Mouse (Mus musculus) CH12.LX (cell line): ENCODE data around the gene Spata2l. TPM values are rescaled to one million over a fixed set of nuclear protein-coding genes. Genes with fewer than 3 reads are reported as not detected.

ENCODE experiments used
- DNase-seq: peaks from one replicate; pipeline ENCODE4 v3.0.0-alpha.2; 2013; ENCODE audit errors: extremely low read depth
- H3K27ac ChIP-seq: 2 replicates; pipeline ENCODE4 v1.5.1; 2012; ENCODE audit warnings: low read depth, mild to moderate bottlenecking, control low read depth, moderate library complexity; ENCODE audit not compliant: insufficient read depth
- H3K27me3 ChIP-seq: replicated peaks from 2 replicates; pipeline ENCODE3; 2012; ENCODE audit warnings: inconsistent platforms
- H3K36me3 ChIP-seq, 2 experiments: replicated peaks in 1 of 2; 2 replicates each; pipeline versions ENCODE3 to v1.6.1; 2012; ENCODE audit warnings: inconsistent platforms in 1 of 2, low read length in 1 of 2, mild to moderate bottlenecking in 1 of 2, mixed read lengths in 1 of 2, moderate library complexity in 1 of 2; ENCODE audit not compliant: control insufficient read depth in 1 of 2, insufficient read depth in 1 of 2
- H3K4me1 ChIP-seq, 2 experiments: 2 replicates each; pipeline ENCODE4 v1.6.1; 2012; ENCODE audit warnings: inconsistent platforms in 1 of 2, moderate library complexity in 1 of 2; ENCODE audit not compliant: insufficient read depth in 2 of 2, control insufficient read depth in 1 of 2
- H3K4me2 ChIP-seq: 2 replicates; pipeline ENCODE4 v1.6.1; 2012; ENCODE audit warnings: low read depth, mild to moderate bottlenecking, control low read depth; ENCODE audit not compliant: poor library complexity, insufficient read depth, severe bottlenecking
- H3K4me3 ChIP-seq, 3 experiments: fragments of 150-350 bp in 1 of 3; sonication (generic) in 1 of 3; replicated peaks in 1 of 3; 2 replicates each; pipeline versions ENCODE3 to v1.5.1; 2011 to 2012; ENCODE audit warnings: low read depth in 2 of 3, low read length in 2 of 3, mild to moderate bottlenecking in 2 of 3, moderate library complexity in 2 of 3, control low read depth in 1 of 3, improper control_type of control experiment in 1 of 3, inconsistent platforms in 1 of 3, mixed read lengths in 1 of 3; ENCODE audit not compliant: poor library complexity in 1 of 3
- H3K79me2 ChIP-seq: replicated peaks from 2 replicates; pipeline ENCODE4 v1.6.1; 2012; ENCODE audit warnings: mild to moderate bottlenecking, moderate library complexity; ENCODE audit not compliant: control insufficient read depth, poor library complexity, insufficient read depth, severe bottlenecking; ENCODE audit errors: extremely low read depth
- H3K9ac ChIP-seq: 2 replicates; pipeline ENCODE4 v1.6.1; 2012; ENCODE audit warnings: low read depth, mild to moderate bottlenecking, control low read depth, moderate library complexity; ENCODE audit not compliant: insufficient read depth
- H3K9me3 ChIP-seq: replicated peaks from 2 replicates; pipeline ENCODE3; 2012; ENCODE audit warnings: low read length, inconsistent platforms, mixed read lengths
- BHLHE40 ChIP-seq: IDR thresholded peaks from 2 replicates; pipeline ENCODE4 v1.6.1; 2011; ENCODE audit warnings: mild to moderate bottlenecking, low read depth, low read length, improper control_type of control experiment
- CHD2 ChIP-seq: IDR thresholded peaks from 2 replicates; pipeline ENCODE4 v1.6.1; 2011; ENCODE audit warnings: low read length, improper control_type of control experiment
- ELF1 ChIP-seq: IDR thresholded peaks from 2 replicates; pipeline ENCODE4 v1.6.1; 2014; ENCODE audit warnings: low read depth, mild to moderate bottlenecking, inconsistent platforms, low read length, improper control_type of control experiment
- HCFC1 ChIP-seq: IDR thresholded peaks from 2 replicates; pipeline ENCODE4 v1.6.1; 2012; ENCODE audit warnings: low read depth, mild to moderate bottlenecking, inconsistent platforms, low read length, improper control_type of control experiment
- IRF4 ChIP-seq: IDR thresholded peaks from 2 replicates; pipeline ENCODE4 v1.6.1; 2014; ENCODE audit warnings: low read depth, mild to moderate bottlenecking, inconsistent platforms, low read length, improper control_type of control experiment
- JUN ChIP-seq: IDR thresholded peaks from 2 replicates; pipeline ENCODE4 v1.6.1; 2011; ENCODE audit warnings: low read depth, mild to moderate bottlenecking, low read length, improper control_type of control experiment, moderate library complexity; ENCODE audit not compliant: insufficient read depth
- JUND ChIP-seq: conservative IDR thresholded peaks from 2 replicates; pipeline ENCODE4 v1.6.1; 2011; ENCODE audit warnings: low read depth, low read length, improper control_type of control experiment
- KAT2A ChIP-seq: IDR thresholded peaks from 2 replicates; pipeline ENCODE4 v1.6.1; 2012; ENCODE audit warnings: low read length, improper control_type of control experiment, inconsistent platforms; ENCODE audit not compliant: insufficient replicate concordance
- MAZ ChIP-seq: IDR thresholded peaks from 2 replicates; pipeline ENCODE4 v1.6.1; 2012; ENCODE audit warnings: low read depth, mild to moderate bottlenecking, inconsistent platforms, low read length, improper control_type of control experiment, moderate library complexity
- MXI1 ChIP-seq: IDR thresholded peaks from 2 replicates; pipeline ENCODE4 v1.6.1; 2011; ENCODE audit warnings: mild to moderate bottlenecking, low read depth, low read length, improper control_type of control experiment
- MYC ChIP-seq: IDR thresholded peaks from 2 replicates; pipeline ENCODE4 v1.6.1; 2011; ENCODE audit warnings: low read depth, mild to moderate bottlenecking, improper control_type of control experiment, low read length
- NELFE ChIP-seq: IDR thresholded peaks from 2 replicates; pipeline ENCODE4 v1.6.1; 2011; ENCODE audit warnings: low read depth, low read length, improper control_type of control experiment
- NRF1 ChIP-seq: IDR thresholded peaks from 2 replicates; pipeline ENCODE4 v1.6.1; 2014; ENCODE audit warnings: low read depth, mild to moderate bottlenecking, inconsistent platforms, low read length, improper control_type of control experiment, moderate library complexity
- PAX5 ChIP-seq: IDR thresholded peaks from 2 replicates; pipeline ENCODE4 v1.6.1; 2012; ENCODE audit warnings: low read length, inconsistent platforms, mixed read lengths
- RCOR1 ChIP-seq: conservative IDR thresholded peaks from 2 replicates; pipeline ENCODE4 v1.6.1; 2012; ENCODE audit warnings: low read depth, mild to moderate bottlenecking, inconsistent platforms, low read length, improper control_type of control experiment
- SIN3A ChIP-seq: IDR thresholded peaks from 2 replicates; pipeline ENCODE4 v1.6.1; 2012; ENCODE audit warnings: low read length, improper control_type of control experiment, inconsistent platforms
- SMC3 ChIP-seq: IDR thresholded peaks from 2 replicates; pipeline ENCODE4 v1.6.1; 2011; ENCODE audit warnings: low read depth, low read length, improper control_type of control experiment
- TCF12 ChIP-seq: IDR thresholded peaks from 2 replicates; pipeline ENCODE4 v1.6.1; 2014; ENCODE audit warnings: low read depth, mild to moderate bottlenecking, inconsistent platforms, low read length, improper control_type of control experiment
- USF1 ChIP-seq: IDR thresholded peaks from 2 replicates; pipeline ENCODE4 v1.6.1; 2014; ENCODE audit warnings: low read depth, mild to moderate bottlenecking, inconsistent platforms, low read length, improper control_type of control experiment
- USF2 ChIP-seq: conservative IDR thresholded peaks from 2 replicates; pipeline ENCODE4 v1.6.1; 2011; ENCODE audit warnings: low read depth, low read length, improper control_type of control experiment
- ZNF384 ChIP-seq: IDR thresholded peaks from 2 replicates; pipeline ENCODE4 v1.6.1; 2012; ENCODE audit warnings: low read depth, low read length, improper control_type of control experiment, inconsistent platforms
- dilution Hi-C: fragments of 300-500 bp; cut with MboI; formaldehyde crosslinking; loops from 2 replicates; pipeline ENCODE4 v1.14.3; 2020; ENCODE audit warnings: low sequenced_read_pairs; ENCODE audit not compliant: extremely low pct_unique_long_range_greater_than_20kb, extremely low pct_ligation_motif_present
- in situ Hi-C: fragments of 300-500 bp; cut with MboI; formaldehyde crosslinking; loops from 3 replicates; pipeline ENCODE4 v1.14.3; 2019; ENCODE audit warnings: low sequenced_read_pairs, low pct_ligation_motif_present, low pct_unique_long_range_greater_than_20kb, mixed read lengths
- polyA plus RNA-seq: library from polyadenylated mRNA; unstranded; fragments of >175 nt; gene quantifications from 2 replicates; pipeline ENCODE4 v1.2.1, GENCODE M21; 2012; ENCODE audit warnings: low read depth; ENCODE audit not compliant: insufficient read length
- total RNA-seq, 2 experiments: library from RNA; depleted of rRNA; stranded (reverse); fragments of 300-350 nt in 1 of 2; fragments of >200 nt in 1 of 2; gene quantifications; 2 replicates each; pipeline ENCODE4 v1.2.3; 2012 to 2014

Spata2l gene
- total and polyA plus RNA-seq, 3 experiments = 0.63 to 2.3 (median 1.4) TPM

- Histone ChIP-seq H3K4me3 (no peak overlapping the region), H3K27me3 (no peaks in the 10 kb centered on the region), H3K4me2 (no peak overlapping the region), H3K79me2 (no peaks in the 10 kb centered on the region), H3K27ac (no peak overlapping the region), H3K4me1 (no peaks in the 10 kb centered on the region), H3K9me3 (no peaks in the 10 kb centered on the region), H3K36me3 (peaks cover 64 to 92% of the 10 kb centered on the region in 2 experiments), H3K9ac (no peak overlapping the region)
- in situ Hi-C loops (no loop called here), dilution Hi-C loops (no loop called here)
- no peak for DNase-seq
- no peak for TF ChIP-seq MAZ
- TF ChIP-seq BHLHE40 = no peak
- no peak for TF ChIP-seq ZNF384
- TF ChIP-seq TCF12 = no peak
- no peak for TF ChIP-seq USF2
- no peak for TF ChIP-seq PAX5
- no peak for TF ChIP-seq SMC3
- TF ChIP-seq JUND = no peak
- no peak for TF ChIP-seq CHD2
- TF ChIP-seq IRF4 = no peak
- no peak for TF ChIP-seq ELF1
- TF ChIP-seq KAT2A = no peak
- no peak for TF ChIP-seq RCOR1
- no peak for TF ChIP-seq HCFC1
- TF ChIP-seq NELFE = no peak
- no peak for TF ChIP-seq JUN
- no peak for TF ChIP-seq SIN3A
- TF ChIP-seq NRF1 = no peak
- TF ChIP-seq USF1 = no peak
These were observed 39.1 kb upstream of the Spata2l start for GRCm38 (mm10) chr8:123275096-123275495.

- Histone ChIP-seq H3K79me2 (no peaks in the 10 kb centered on the region), H3K27ac (no peak overlapping the region), H3K4me3 (no peak overlapping the region), H3K9ac (no peak overlapping the region), H3K4me2 (no peak overlapping the region), H3K36me3 (peaks cover 66 to 92% of the 10 kb centered on the region in 2 experiments), H3K4me1 (no peaks in the 10 kb centered on the region), H3K9me3 (no peaks in the 10 kb centered on the region), H3K27me3 (no peaks in the 10 kb centered on the region)
- in situ Hi-C loops (no loop called here), dilution Hi-C loops (no loop called here)
- DNase-seq = no peak
- TF ChIP-seq MXI1 = no peak
- no peak for TF ChIP-seq MYC
These were observed 38.4 kb upstream of the Spata2l start for GRCm38 (mm10) chr8:123274447-123274846.
